Mouse (Mus musculus): ENCODE measurements around the gene Ccl11. TPM values are rescaled to one million over a fixed set of nuclear protein-coding genes. Genes with fewer than 3 reads are reported as not detected.

The Ccl11 gene
- polyA plus RNA-seq, 1 experiment from 2014 or later = 0.19 TPM

GRCm38 (mm10) chr11:82109611-82110010, 52.0 kb downstream of the Ccl11 start:
- no peaks in the 10 kb centered on the region for H3K27me3 ChIP-seq
- no peak for ATAC-seq (ENCODE audit: low FRiP score)
- H3K4me3 ChIP-seq = no peak overlapping the region
- H3K27ac ChIP-seq = no peak overlapping the region
- no peaks in the 10 kb centered on the region for H3K36me3 ChIP-seq
- no peaks in the 10 kb centered on the region; the same call in 1 of the 2 replicates for H3K9me3 ChIP-seq (replicated peaks)
- H3K9ac ChIP-seq = no peak overlapping the region
- H3K4me1 ChIP-seq = no peaks in the 10 kb centered on the region
- H3K4me2 ChIP-seq (replicated peaks) = no peak overlapping the region

- Histone ChIP-seq H3K27me3 (no peaks in the 10 kb centered on the region), H3K9ac (no peak overlapping the region), H3K9me3 (replicated peaks) (no peaks in the 10 kb centered on the region; the same call in 1 of the 2 replicates), H3K4me3 (no peak overlapping the region), H3K4me1 (no peaks in the 10 kb centered on the region), H3K27ac (no peak overlapping the region), H3K4me2 (replicated peaks) (no peak overlapping the region), H3K36me3 (no peaks in the 10 kb centered on the region)
- 72% methylated on average over 6 of the region's 6 CpGs for WGBS
- no peak for ATAC-seq (ENCODE audit: low FRiP score)
Measured at GRCm38 (mm10) chr11:82110372-82111248, 53.0 kb downstream of the Ccl11 start.

Other genes starting within 250 kb of the Ccl11 start
- gene 5530401A14Rik, start 197.2 kb upstream of the Ccl11 start, polyA plus RNA-seq (2016; fragmentation: Nextera tagmentation; extraction: Ambion mirVana) = 0.10 and 0.22 TPM in 2 replicates
- gene Asic2, start 89.4 kb upstream of the Ccl11 start, polyA plus RNA-seq (2016; fragmentation: Nextera tagmentation; extraction: Ambion mirVana) = 5.4 and 6.1 TPM in 2 replicates
- 2.0 and 2.4 TPM in 2 replicates for gene Ccl2, start 22.3 kb upstream of the Ccl11 start, polyA plus RNA-seq (2016; fragmentation: Nextera tagmentation; extraction: Ambion mirVana)
- gene Gm17268, start 19.3 kb upstream of the Ccl11 start, polyA plus RNA-seq (2016; fragmentation: Nextera tagmentation; extraction: Ambion mirVana) = not detected in 2 replicates
- gene Ccl7, start 12.1 kb upstream of the Ccl11 start, polyA plus RNA-seq (2016; fragmentation: Nextera tagmentation; extraction: Ambion mirVana) = 1.6 and 2.4 TPM in 2 replicates
- gene Ccl12, start 44.0 kb downstream of the Ccl11 start, polyA plus RNA-seq (2016; fragmentation: Nextera tagmentation; extraction: Ambion mirVana) = 0.85 and 1.3 TPM in 2 replicates
- not detected in 2 replicates for gene Ccl8, start 57.4 kb downstream of the Ccl11 start, polyA plus RNA-seq (2016; fragmentation: Nextera tagmentation; extraction: Ambion mirVana)
- gene Ccl1, start 247.9 kb downstream of the Ccl11 start, polyA plus RNA-seq (2016; fragmentation: Nextera tagmentation; extraction: Ambion mirVana) = not detected in 2 replicates

All from hindbrain, embryonic 12.5 days (tissue).